Mouse (Mus musculus): ENCODE measurements around the gene Hus1. TPM values are rescaled to one million over a fixed set of nuclear protein-coding genes. Genes with fewer than 3 reads are reported as not detected.
A peak's percentile ranks its signal among the peaks of the same experiment; 100 is the strongest.

Hus1 gene
- polyA plus RNA-seq (2012; ENCODE audit: insufficient read depth, insufficient read length, low replicate concordance, missing spikeins): not detected in 2 replicates

GRCm38 (mm10) chr11:9010853-9011339 is at the start of gene Hus1:
Hus1 (minus strand) TSS chr11:9011191.
- Histone ChIP-seq H3K4me3 (ENCODE audit: insufficient read depth, low read depth, low read length) (peak within 1 kb of the TSS; percentile 94), H3K27ac (ENCODE audit: insufficient read depth, low read depth, low read length) (peak within 1 kb of the TSS; percentile 60; the same call in 1 of the 2 replicates), H3K4me1 (ENCODE audit: control insufficient read depth, insufficient read depth, low read length) (peaks cover 3% of the 10 kb centered on the region)
- under 1% methylated on average over 43 of the region's 43 CpGs for WGBS
- TF ChIP-seq CTCF (IDR thresholded peaks at IDR 0.05; ENCODE audit: insufficient read depth, low read depth, low read length): no peak
- peak; percentile 47; the same call in 1 of the 2 replicates for TF ChIP-seq POLR2A (IDR thresholded peaks at IDR 0.05; ENCODE audit: insufficient read depth, low read depth, low read length)

DNA sequence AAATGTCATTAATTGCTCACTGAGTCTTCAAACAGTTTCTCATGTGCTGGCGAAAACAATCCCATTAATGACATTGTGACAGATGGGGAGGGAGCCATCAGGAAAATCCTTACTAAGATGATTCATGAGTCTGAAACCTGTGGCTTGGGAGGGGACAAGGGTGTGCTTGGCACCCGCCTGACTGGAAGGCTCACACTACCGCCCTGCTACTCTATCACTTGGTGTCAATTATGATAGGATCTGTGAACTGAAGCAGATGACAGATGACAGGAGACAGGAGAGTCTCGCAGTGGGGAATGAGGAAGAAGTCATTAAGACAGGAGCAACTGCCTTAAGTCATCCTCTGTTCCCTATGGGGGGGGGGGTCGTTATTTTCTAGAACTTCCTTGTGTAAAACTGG is 49.5 kb upstream of the Hus1 start:
- H3K4me1 ChIP-seq (ENCODE audit: control insufficient read depth, insufficient read depth, low read length): peaks cover 4% of the 10 kb centered on the region; the same call in 1 of the 2 replicates
- H3K4me3 ChIP-seq (ENCODE audit: insufficient read depth, low read depth, low read length): no peak overlapping the region
- WGBS: 78% methylated on average over 5 of the region's 5 CpGs
- no peak for TF ChIP-seq POLR2A (IDR thresholded peaks at IDR 0.05; ENCODE audit: insufficient read depth, low read depth, low read length)
- no peak for TF ChIP-seq CTCF (IDR thresholded peaks at IDR 0.05; ENCODE audit: insufficient read depth, low read depth, low read length)
- no peak overlapping the region for H3K27ac ChIP-seq (ENCODE audit: insufficient read depth, low read depth, low read length)

GRCm38 (mm10) chr11:9060029-9060428 is 49.0 kb upstream of the Hus1 start:
- H3K4me1 ChIP-seq (ENCODE audit: control insufficient read depth, insufficient read depth, low read length): peaks cover 4% of the 10 kb centered on the region; the same call in 1 of the 2 replicates
- TF ChIP-seq CTCF (IDR thresholded peaks at IDR 0.05; ENCODE audit: insufficient read depth, low read depth, low read length): no peak
- TF ChIP-seq POLR2A (IDR thresholded peaks at IDR 0.05; ENCODE audit: insufficient read depth, low read depth, low read length): no peak
- H3K4me3 ChIP-seq (ENCODE audit: insufficient read depth, low read depth, low read length): no peak overlapping the region
- no peak overlapping the region for H3K27ac ChIP-seq (ENCODE audit: insufficient read depth, low read depth, low read length)
- 69% methylated on average over 1 of the region's 1 CpGs for WGBS

- WGBS: 88% methylated on average over 4 of the region's 4 CpGs
- Histone ChIP-seq H3K27ac (ENCODE audit: insufficient read depth, low read depth, low read length) (no peak overlapping the region), H3K4me3 (ENCODE audit: insufficient read depth, low read depth, low read length) (no peak overlapping the region), H3K4me1 (ENCODE audit: control insufficient read depth, insufficient read depth, low read length) (peaks cover 4% of the 10 kb centered on the region; the same call in 1 of the 2 replicates)
- no peak for TF ChIP-seq CTCF (IDR thresholded peaks at IDR 0.05; ENCODE audit: insufficient read depth, low read depth, low read length)
- TF ChIP-seq POLR2A (IDR thresholded peaks at IDR 0.05; ENCODE audit: insufficient read depth, low read depth, low read length): no peak
Measured at GRCm38 (mm10) chr11:9057711-9058110, 46.7 kb upstream of the Hus1 start.

- H3K4me3 ChIP-seq (ENCODE audit: insufficient read depth, low read depth, low read length): no peak overlapping the region
- TF ChIP-seq POLR2A (IDR thresholded peaks at IDR 0.05; ENCODE audit: insufficient read depth, low read depth, low read length) (no peak), CTCF (IDR thresholded peaks at IDR 0.05; ENCODE audit: insufficient read depth, low read depth, low read length) (no peak)
- peaks cover 4% of the 10 kb centered on the region; the same call in 1 of the 2 replicates for H3K4me1 ChIP-seq (ENCODE audit: control insufficient read depth, insufficient read depth, low read length)
- 95% methylated on average over 2 of the region's 2 CpGs for WGBS
- no peak overlapping the region for H3K27ac ChIP-seq (ENCODE audit: insufficient read depth, low read depth, low read length)
Measured at GRCm38 (mm10) chr11:9056937-9057336, 45.9 kb upstream of the Hus1 start.

DNA sequence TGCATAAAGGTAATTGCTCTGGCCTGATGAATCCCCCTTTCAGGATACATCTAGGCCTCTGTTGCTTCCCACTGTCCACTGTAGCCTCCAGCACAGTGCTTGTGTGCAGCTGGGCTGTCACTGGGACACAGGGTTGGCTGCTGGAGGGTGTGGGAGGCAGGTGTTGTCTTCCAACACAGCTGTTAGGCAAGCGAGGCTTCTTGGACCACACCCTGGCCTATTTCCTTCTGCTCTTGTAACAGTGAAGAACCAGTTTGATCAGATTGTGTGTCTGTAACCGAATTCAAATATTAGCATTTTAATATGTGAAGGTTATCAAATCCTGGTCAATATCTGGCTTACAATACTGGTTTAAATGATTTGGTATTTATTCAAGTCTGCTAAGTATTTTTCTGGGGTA is 40.9 kb upstream of the Hus1 start:
- H3K4me1 ChIP-seq (ENCODE audit: control insufficient read depth, insufficient read depth, low read length): peaks cover 14% of the 10 kb centered on the region
- no peak overlapping the region for H3K27ac ChIP-seq (ENCODE audit: insufficient read depth, low read depth, low read length)
- no peak overlapping the region for H3K4me3 ChIP-seq (ENCODE audit: insufficient read depth, low read depth, low read length)
- whole genome bisulfite sequencing: 87% methylated on average over 2 of the region's 2 CpGs
- TF ChIP-seq CTCF (IDR thresholded peaks at IDR 0.05; ENCODE audit: insufficient read depth, low read depth, low read length) (no peak), POLR2A (IDR thresholded peaks at IDR 0.05; ENCODE audit: insufficient read depth, low read depth, low read length) (no peak)

- peaks cover 9% of the 10 kb centered on the region for H3K4me1 ChIP-seq (ENCODE audit: control insufficient read depth, insufficient read depth, low read length)
- H3K4me3 ChIP-seq (ENCODE audit: insufficient read depth, low read depth, low read length): no peak overlapping the region
- H3K27ac ChIP-seq (ENCODE audit: insufficient read depth, low read depth, low read length): no peak overlapping the region
- TF ChIP-seq CTCF (IDR thresholded peaks at IDR 0.05; ENCODE audit: insufficient read depth, low read depth, low read length) (no peak), POLR2A (IDR thresholded peaks at IDR 0.05; ENCODE audit: insufficient read depth, low read depth, low read length) (no peak)
- 60% methylated on average over 4 of the region's 4 CpGs for WGBS
Measured at GRCm38 (mm10) chr11:9050241-9050640, 39.2 kb upstream of the Hus1 start.

DNA sequence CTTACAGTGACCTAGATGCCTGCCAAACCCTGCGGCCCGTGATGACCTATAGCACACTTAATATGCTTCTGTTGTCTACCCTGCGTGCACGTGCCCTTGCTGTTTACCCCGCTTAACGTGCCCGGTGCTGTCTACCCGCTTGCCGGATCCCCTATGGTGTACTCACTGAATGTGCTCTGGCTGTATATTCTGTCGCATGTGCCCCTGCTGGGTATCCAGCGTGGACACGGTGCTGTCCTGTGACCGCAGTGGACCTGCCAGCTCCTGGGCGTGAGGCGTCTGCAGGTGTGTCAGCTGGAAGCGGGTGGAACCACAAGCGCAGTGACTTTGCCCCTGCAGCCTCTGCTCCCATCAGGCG is 37.7 kb upstream of the Hus1 start, which contains the start of gene Sun3:
Gene Sun3, minus strand, starts transcription at position 289 of the 358 bp plus-strand sequence.
- Histone ChIP-seq H3K4me1 (ENCODE audit: control insufficient read depth, insufficient read depth, low read length) (peaks cover 9% of the 10 kb centered on the region), H3K4me3 (ENCODE audit: insufficient read depth, low read depth, low read length) (peak within 1 kb of the TSS; percentile 45), H3K27ac (ENCODE audit: insufficient read depth, low read depth, low read length) (no peak within 1 kb of the TSS)
- under 1% methylated on average over 18 of the region's 18 CpGs for WGBS
- TF ChIP-seq CTCF (IDR thresholded peaks at IDR 0.05; ENCODE audit: insufficient read depth, low read depth, low read length) (no peak), POLR2A (IDR thresholded peaks at IDR 0.05; ENCODE audit: insufficient read depth, low read depth, low read length) (no peak)

DNA sequence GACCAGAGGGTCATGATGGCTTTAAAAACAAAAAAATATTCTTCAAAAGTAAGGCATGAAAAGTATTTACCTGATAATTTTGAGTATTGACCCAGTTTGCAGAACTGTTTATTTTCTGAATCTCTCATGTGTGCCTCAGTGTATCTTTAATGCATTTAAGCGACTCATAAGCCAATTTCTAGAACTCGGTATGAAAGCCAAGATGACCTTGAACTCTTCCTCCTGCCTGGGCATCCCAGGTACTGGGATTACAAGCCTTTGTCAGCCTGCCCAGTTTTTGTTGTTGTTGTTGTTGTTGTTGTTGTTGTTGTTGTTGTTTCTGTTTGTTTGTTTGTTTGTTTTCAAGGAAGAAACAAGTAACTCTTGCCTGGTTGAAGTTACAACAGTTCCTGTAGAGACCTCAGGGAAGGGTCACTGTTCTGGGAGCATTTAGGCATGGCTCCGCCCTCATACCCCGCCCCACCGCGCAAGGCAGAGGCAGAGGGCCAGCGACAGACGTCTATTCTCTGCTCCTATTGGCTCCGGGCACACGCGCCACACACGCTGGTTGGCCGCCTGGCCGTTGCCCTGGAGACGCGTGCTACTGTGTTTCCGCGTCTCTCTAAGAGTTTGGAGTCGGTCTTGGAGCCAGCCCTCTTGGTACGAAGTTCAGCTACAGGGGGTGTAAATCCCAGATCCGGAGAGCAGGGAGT is 37.2 kb upstream of the Hus1 start, which contains the start of gene Gm11992:
Gene Gm11992, plus strand, starts transcription at position 584 of the 692 bp plus-strand sequence.
- H3K27ac ChIP-seq (ENCODE audit: insufficient read depth, low read depth, low read length): no peak within 1 kb of the TSS
- peaks cover 9% of the 10 kb centered on the region for H3K4me1 ChIP-seq (ENCODE audit: control insufficient read depth, insufficient read depth, low read length)
- TF ChIP-seq CTCF (IDR thresholded peaks at IDR 0.05; ENCODE audit: insufficient read depth, low read depth, low read length) (no peak), POLR2A (IDR thresholded peaks at IDR 0.05; ENCODE audit: insufficient read depth, low read depth, low read length) (no peak)
- peak within 1 kb of the TSS; percentile 45 for H3K4me3 ChIP-seq (ENCODE audit: insufficient read depth, low read depth, low read length)
- 4% methylated on average over 21 of the region's 21 CpGs for WGBS
